Mouse (Mus musculus): ENCODE measurements around the gene Slit1.
A peak's percentile ranks its signal among the peaks of the same experiment; 100 is the strongest.

DNA sequence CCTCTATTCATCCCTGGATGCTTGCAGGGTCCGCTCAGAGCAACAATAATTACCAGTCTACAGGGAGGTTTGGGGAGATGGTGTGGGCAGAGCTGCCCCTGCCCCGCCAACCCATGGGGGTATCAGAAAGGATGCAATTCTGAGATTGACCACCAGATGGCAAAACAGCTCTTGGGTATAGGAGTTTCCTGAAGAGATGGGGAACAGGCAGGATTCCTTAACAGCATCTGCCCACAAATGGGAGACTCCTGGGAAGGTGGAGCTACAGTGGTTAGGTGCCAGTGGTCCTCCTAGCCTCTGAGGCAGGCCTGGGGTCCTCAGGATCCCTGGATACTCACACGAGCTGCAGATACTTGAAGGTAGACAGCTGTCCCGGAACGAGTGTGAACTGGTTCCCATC is 113.9 kb downstream of the Slit1 start:
- TF ChIP-seq CTCF (IDR thresholded peaks at IDR 0.05; ENCODE audit: borderline replicate concordance, extremely low read depth, insufficient read depth, insufficient read length) (peak; percentile 80), POLR2A (IDR thresholded peaks at IDR 0.05; ENCODE audit: borderline replicate concordance, extremely low read depth, insufficient read depth, insufficient read length, poor library complexity, severe bottlenecking) (no peak)
